Mouse (Mus musculus): ENCODE data around the gene Spred2.
"Not testable (repeated sequence)": the region's sequence is repeated elsewhere in the genome, so short reads cannot be mapped to it uniquely, and the experiment has no call there.

The Spred2 gene

DNA sequence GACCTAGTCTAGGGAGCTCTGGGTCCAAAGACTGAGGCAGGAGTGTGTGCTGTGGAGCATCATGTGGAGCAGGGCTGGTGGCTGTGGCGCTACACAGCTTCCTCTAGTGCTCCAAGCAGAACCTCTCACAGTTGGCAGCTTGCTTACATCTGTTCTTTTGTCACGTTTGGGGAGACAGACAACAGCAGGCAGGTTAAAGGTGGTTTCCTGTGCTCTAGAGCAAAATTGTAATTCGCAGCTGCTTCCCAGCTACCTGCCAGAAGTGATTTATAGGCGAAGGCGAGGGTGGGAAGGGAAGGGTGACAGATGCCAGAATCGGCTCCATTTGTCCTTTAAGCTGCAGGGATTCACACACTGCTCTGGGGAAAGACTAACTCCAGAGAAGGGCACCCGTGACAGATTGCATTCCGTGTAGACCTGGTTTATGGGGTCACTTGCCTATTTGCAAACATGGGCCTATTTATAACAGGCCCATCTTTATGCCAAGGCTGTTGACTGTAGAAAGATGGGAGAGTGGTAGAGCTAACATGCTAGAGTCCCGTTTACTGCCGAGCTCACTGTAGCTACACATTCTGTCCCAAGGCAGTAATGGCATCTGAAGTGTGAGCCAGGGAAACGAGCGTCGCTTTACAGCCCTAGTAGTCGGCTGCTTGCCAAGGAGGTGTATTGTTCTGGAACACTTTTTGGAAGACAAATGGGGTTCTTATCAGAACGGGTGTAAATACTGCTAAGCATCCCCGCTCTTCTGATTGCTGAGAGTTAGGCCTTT is 87.2 kb downstream of the Spred2 start:
- peak; percentile 18 for DNase-seq (ENCODE audit: extremely low spot score, low read depth, low spot score)

DNA sequence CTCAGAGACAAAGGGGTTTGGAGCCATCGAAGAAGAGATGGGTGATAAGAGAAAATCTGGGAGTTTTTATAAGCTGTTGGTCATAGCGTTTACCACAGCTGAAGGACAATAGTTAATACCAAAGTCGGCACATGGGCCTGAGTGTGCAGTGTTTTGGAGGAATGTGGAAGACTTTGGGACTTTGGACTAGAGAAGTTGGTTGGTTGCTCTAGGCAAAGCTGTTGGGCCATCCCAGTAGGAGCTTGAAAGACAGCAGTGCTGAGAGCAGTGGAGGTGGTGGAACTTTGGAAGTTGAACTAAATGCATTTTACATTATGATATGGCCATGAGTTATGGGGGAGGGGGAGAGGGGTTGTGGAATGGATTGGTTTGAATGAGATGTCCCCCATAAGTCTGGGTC is 89.2 kb downstream of the Spred2 start:
- DNase-seq (ENCODE audit: extremely low spot score, low read depth, low spot score), result no peak

DNA sequence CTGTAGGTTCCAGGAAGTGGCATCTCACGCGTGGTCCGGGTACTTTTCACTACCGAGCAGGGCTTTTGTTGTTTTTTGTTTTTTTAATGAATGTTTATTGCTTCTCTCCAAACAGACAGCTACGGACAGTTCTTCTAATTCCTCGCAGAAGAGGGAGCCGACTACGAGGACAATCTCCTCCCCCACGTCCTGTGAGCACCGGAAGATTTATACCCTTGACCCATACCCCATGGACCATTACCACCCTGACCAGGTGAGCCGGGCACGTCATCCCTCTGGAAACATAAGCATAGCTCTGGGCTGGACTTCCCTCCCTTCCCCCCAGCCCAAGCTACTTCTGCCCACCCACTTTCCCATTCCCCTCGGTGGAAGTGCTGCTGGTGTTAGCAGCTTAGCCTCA is 93.8 kb downstream of the Spred2 start:
- no peak for DNase-seq (ENCODE audit: extremely low spot score, low read depth, low spot score)

DNA sequence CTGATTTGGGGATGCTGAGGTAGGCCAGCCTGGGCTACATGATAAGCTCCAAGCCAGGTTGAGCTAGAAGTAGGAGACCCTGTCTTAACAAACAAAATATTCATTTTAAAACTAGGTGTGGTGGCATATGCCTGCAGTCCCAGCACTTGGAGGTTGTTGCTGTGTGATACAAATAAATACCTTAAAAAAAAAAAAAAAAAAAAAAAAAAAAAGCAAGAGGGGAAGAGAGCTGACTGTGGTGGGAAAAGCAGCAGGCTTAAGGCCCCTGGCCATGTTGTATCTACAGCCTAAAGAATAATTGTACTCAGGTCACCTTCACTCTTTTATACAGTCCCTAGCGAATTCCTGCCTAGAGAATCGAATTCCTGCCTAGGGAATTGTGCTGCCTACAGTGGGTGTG is 94.7 kb downstream of the Spred2 start:
- no peak for DNase-seq (ENCODE audit: extremely low spot score, low read depth, low spot score)

DNA sequence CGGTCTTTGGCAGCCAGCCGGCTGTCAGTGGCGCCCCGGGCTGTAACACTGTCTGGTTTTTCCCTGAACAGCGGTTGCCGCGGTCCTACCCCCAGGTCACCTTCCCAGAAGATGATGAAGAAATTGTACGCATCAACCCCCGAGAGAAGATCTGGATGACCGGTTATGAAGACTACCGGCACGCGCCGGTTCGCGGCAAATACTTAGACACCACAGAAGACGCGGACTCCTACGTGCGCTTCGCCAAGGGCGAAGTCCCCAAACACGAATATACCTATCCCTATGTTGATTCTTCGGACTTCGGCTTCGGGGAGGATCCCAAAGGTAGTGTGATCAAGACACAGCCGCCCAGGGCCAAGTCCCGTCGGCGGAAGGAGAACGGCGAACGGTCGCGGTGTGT is 96.5 kb downstream of the Spred2 start:
- no peak for DNase-seq (ENCODE audit: extremely low spot score, low read depth, low spot score)

DNA sequence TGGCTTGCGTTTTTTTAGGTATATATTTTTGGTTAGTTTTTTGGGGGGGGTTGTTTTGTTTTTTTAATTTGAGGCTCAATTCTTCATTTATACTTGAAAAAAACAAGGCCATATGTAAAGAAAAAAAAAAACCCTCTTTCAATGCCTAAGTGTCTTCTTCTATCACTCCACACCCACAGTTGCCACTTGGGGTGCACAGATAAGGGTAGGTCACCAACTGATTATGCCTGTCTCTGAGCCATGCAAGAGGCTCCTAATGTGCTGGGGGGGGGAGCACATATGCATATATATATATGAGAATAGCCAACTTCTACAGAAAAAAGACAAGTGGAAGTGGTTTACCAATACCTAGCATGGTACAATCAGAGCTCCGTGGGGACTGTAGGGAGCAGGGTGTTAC is 98.3 kb downstream of the Spred2 start:
- DNase-seq (ENCODE audit: extremely low spot score, low read depth, low spot score), result no peak

DNA sequence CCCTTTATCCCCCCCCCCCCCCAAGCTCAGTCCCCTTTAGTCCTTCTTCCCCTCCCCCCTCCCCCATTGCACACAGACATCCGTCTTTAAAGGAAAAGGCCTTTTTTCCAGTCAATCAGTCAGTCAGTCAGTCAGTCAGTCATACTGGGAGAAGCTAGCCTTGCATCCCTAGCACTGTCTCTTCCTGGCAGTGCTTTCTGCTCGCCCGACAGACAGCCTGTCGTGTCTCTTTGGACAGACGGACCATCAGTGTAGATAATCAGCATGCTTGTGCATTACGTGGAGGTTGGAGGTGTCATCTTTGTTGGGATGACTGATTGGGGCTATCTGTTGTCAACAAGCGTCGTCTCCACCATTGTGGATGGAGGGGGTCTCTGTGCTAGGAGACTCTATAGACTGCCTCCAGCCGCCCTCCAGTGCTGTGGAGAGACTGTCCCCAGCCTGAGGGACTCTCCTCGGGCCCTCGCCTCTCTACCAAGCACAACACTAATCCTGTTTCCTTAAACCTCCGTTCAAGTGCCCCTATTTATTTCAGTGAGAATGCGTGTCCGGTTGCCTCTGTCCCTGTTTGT is 98.8 kb downstream of the Spred2 start:
- DNase-seq (ENCODE audit: extremely low spot score, low read depth, low spot score), result no peak

DNA sequence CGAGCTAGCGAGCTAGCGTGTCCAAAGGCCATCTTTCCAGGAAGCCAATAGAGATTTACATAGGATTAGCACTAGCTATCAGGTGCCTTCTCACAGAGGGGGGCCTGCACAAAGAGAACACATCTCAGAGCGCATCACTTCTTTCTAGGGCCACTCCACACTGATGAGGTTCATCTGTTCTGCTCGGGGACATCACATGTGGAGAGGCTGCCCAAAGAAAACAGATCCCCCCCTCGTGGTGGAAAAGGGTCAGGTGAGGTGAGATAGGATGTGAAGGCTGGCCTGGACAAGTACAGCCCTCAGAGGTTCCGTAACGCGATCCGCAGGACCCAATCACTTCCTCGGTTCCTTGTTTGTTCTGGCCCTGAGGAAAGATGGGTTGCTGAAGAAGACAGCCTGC is 101.7 kb downstream of the Spred2 start:
- DNase-seq (ENCODE audit: extremely low spot score, low read depth, low spot score), result no peak

DNA sequence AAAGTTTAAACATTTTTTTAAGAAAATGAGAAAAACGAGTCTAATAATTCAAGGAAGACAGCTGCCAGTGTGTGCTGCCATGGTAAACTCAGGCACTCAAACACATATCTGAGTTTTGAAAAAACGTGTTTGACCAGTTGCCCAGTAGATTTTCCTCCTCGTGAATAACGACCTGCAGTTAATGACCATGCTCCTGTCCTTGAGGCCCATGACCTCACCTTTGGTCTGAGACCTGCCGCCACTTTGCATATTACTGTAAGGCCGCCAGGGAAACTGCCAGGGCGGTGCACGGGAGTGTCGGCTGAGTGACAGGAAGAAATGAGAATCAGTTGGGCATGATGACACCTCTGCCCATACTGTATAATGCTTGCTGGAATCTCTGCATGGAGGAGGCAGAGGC is 103.5 kb downstream of the Spred2 start:
- no peak for DNase-seq (ENCODE audit: extremely low spot score, low read depth, low spot score)

DNA sequence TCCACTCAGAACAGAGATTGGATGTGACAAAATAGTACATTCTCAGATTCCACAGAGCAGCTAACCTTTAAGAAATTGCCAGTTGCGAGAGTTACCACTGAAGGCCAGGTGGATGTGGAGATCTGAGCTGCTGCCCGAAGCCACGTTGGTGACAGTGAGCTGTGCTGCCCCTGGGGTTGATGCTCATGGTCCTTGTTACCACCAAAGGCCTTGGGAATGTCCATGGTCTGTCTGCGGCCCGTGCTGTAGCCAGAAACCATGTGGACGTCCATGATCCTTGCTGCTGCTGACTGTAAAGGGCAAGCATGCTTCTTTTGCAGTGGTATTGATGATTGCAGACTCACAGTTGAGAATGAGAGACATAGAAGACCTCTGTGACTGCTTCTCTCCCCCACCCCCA is 104.2 kb downstream of the Spred2 start:
- DNase-seq (ENCODE audit: extremely low spot score, low read depth, low spot score), result no peak

DNA sequence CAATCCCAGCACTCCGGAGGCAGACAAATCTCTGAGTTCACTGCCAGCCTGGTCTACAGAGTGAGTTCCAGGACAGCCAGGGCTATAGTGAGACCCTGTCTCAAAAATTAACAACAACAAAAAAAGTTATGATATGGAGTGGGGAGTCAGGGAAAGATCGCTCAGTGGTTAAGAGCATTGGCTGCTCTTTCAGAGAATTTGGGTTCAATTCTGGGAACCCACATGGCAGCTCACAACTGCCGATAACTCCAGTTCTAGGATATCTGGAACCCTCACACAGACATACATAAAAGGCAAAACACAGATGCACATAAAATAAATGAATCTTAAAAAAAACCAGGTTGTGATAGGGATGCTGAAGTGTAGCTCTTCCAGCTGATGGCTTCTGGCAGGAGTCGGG is 104.8 kb downstream of the Spred2 start:
- DNase-seq (ENCODE audit: extremely low spot score, low read depth, low spot score), result no peak

DNA sequence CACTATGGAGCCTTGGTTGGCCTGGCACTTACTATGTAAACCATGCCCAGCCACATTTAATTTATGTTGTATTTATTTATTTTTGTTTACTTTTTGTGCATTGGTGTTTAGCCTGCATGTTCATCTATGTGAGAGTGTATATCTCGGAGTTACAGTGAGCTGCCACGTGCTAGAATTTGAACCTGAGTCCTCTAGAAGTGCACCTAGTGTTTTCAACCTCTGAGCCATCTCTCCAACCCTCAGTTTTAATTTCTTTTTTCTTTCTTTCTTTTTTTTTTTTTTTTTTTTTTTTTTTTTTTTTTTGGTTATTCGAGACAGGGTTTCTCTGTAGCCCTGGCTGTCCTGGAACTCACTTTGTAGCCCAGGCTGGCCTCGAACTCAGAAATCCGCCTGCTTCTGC is 106.8 kb downstream of the Spred2 start:
- not testable (repeated sequence) for DNase-seq (ENCODE audit: extremely low spot score, low read depth, low spot score)

DNA sequence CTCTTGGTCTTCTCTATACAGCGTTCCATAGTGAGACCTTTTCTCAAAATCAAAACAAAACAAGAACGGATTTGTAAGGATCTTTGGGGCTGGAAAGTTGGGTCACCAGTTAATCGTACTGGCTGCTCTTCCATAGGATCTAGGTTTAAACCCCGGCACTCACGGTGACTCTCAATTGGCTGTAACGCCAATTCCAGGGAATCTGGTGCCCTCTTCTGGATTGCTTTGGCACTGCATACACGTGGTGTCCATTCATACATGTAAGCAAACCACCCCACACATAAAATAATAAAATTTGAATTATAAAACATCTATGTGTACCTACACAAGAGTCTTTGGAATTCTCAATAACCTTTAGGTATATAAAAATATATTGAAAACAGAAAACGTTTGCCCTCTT is 107.4 kb downstream of the Spred2 start:
- DNase-seq (ENCODE audit: extremely low spot score, low read depth, low spot score), result no peak

DNA sequence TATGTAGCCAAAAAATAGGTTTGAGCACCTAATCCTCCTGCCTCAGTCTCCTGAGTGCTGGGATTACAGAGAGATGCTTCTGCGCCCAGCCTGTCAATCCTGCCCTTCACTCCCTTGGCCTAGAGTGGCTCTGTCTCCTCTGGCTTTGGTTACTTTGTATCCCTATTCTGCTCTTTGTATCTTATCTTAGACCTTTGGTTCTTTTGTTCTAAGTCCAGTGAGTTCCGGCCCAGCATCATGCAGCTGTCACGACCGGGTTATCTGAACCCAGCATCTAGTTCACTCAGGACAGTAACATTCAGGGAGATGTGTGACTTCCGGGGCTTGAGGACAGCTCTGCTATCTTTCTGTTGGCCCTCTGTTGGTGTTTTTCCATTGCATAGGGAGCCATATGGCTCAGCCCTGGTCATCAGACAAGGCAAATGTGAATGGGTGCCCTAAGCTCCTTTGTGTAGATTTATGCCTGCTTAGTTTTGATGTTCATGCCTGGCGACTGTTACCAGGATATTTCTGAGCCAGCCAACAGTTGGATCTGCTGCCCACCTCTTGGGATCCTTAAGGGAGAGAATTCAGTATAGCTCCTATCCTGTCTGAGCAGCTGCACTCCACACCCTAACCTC is 109.5 kb downstream of the Spred2 start:
- no peak for DNase-seq (ENCODE audit: extremely low spot score, low read depth, low spot score)

DNA sequence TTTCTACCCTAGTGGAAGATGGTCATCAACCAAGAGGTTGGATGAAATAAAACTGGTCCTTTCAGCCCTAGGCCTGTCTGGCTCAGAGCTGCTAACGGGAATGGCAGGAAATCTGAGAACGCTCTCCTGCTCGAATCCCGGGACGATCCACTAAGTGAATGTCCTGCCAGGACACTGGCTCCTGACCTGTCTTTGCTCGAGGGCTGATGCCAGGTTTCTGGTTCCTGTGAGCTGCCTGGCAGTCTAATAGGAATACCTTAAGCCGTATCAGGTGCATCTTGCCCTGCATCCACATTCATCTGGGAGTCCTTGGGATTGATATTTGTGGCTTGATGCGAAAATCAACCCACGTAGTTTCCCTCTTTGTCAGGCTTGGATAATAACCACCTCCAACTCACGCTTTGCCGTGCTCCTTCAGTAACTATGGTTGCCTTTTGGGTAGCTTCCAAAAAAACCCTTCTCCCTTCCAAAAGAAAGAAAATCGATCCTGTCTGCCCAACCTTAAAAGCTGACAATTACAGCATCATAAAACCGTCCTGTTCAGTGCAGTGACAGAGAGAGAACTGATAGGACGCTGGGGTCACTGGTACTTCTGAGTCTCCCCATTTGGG is 110.3 kb downstream of the Spred2 start:
- no peak for DNase-seq (ENCODE audit: extremely low spot score, low read depth, low spot score)

DNA sequence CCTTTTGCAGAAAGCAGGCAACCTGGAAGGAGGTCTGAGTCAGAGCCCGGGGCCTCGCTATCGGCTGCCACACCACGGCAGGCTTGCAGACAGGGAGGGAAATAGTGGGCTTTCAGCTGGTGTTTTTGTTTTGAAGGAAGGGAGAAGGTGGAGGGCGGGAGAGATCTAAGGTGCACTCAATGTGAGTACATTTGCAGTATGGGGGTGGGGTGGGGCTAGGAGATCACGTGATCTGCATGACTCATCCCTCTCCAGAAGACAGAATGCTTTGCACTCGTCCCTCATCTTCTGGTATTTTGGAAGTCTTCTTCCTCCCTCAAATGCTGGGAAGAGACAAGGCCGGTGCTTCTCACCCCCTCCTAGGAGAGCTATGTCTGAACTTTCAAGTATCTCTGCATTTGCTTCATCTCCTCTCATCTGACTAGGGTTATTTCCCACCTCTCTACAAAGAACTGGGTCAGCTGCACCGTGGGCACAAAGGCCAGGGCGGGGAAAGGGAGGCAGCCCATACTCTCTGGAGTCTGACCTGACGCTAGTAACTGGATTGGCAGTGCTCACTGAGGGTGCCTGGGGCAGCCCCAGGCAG is 111.3 kb downstream of the Spred2 start:
- no peak for DNase-seq (ENCODE audit: extremely low spot score, low read depth, low spot score)

DNA sequence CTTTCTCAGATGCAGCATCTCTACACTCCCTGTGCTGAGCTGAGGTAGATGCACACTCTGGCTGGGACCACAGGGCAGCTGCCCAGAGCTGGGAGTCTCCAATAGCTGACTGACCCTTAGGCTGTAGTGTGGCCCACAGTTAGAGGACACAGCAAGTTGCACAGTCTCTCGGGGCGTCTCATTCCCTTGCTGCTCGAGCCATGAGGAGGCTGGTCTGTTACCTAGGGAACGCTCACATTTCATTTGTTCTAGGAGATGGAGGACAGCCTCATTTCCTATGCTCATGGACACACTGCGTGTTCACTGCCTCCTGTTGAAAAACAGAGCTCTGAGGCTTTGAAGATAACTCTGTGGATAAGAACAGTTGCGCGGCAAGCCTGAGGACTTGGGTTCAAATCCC is 111.8 kb downstream of the Spred2 start:
- no peak for DNase-seq (ENCODE audit: extremely low spot score, low read depth, low spot score)

DNA sequence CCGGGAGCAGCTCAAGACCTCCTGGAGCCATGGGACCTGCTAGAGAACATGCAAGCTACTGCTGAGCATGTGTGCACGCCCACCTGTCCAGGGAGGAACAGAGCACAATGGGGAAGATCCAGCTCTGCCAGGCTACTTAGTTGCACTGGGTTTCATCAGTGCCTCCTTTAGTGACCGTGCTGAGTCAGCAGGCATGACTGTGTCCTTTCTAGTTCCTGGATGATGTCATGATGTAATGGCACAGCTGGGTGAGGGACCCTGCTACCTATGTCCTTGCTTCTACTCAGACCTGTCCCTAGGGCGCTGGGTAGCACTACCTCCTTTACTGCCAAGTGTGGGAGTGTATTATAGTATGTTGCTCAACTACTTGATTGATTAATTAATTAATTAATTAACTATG is 113.6 kb downstream of the Spred2 start:
- no peak for DNase-seq (ENCODE audit: extremely low spot score, low read depth, low spot score)

DNA sequence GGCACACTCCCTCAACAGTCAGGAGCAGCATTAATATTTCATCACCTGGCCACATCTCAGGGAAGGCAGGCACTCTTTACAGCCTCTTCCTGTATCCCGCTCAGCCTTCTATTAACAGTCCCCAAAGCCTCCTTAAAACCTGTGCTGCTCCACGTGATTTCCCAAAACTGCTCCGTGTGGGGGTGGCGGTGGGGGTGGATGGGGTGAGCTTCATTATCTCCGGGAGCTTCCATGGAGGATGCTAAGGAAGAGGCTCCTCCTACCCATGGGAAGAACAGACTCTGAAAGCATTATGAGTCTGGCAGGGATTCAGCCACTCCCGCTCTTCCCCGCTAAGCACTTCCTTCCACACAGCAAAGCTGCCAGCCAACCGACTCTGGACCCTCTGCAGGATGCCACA is 114.5 kb downstream of the Spred2 start:
- DNase-seq (ENCODE audit: extremely low spot score, low read depth, low spot score), result no peak

DNA sequence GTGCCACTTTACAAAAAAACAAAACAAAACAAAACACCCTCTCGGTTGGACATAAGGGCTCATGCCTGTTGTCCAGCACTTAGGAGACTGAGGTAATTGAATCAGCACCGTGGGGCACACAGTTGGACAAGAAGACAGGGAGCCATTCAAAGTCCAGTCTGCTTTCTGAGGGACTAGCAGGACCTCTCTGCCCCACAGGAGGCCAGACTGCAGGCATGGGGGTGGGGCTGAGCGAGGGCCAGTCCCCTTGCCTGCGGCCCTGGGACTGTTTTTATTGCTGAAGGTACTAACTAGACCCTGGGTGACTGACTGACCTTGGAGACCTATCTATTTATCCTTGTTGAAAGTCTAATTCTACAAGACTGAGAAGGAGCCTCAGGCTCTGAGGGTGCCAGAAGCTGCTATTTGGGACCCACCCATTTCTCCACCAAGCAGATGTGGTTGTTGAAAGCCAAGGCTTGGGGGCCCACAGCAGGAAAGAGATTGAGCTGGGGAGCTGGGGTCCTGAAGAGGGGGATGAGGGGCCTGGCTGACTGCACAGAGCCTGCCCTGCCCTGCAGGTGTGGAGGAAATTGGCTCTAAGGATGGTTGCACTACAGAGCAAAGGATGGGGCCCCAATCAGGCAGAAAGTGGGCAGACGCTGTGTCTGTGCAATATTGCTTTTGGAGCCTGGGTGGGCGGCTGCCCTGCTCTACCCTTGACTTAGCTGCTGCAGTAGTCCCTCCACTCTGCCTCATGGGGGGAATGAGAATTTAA is 117.2 kb downstream of the Spred2 start:
- no peak for DNase-seq (ENCODE audit: extremely low spot score, low read depth, low spot score)

DNA sequence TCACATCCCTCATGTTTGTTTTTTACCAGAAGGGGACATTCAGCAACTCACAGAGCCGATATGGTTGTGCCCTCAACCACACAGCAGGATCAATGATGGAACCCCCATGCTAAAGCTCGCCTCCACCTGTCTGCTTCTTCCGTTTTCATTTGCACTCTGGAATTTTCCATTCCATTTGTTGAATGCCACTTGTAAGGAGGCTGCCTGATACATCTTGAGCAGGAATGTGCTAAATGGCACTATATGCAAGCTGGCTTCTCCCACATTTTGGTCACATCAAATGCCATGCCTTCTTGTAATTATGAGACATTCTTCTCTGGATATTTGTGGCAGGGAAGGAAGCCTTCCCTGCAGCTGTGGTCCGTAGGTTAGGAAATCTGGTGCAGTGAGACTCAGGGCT is 117.9 kb downstream of the Spred2 start:
- DNase-seq (ENCODE audit: extremely low spot score, low read depth, low spot score), result no peak

All from hindlimb bud, embryonic 11.5 days (tissue).